Mouse (Mus musculus): ENCODE data around the gene Dlx5. TPM values are rescaled to one million over a fixed set of nuclear protein-coding genes. Genes with fewer than 3 reads are reported as not detected.

Gene Dlx5
- polyA plus RNA-seq, 1 experiment from 2014 or later, result 0.69 TPM

DNA sequence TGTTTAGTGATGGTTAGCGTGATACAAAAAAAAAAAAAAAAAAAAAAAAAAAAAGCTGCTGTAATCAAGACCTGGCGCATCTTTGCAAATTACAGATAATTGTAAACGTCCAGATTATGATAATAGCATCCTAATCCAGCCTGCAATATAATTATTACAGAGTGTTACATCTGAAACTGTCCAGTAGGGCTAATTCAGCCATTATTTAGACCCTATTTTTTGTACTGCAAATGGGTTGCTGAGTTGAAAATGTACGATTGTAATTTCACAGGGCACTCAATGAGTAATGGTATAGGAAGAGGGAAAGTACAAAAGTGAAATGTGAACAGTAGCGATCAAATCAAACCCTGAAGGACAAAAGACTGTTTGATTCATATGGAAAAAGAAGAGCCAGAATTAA is 10.2 kb downstream of the Dlx5 start:
- Histone ChIP-seq H3K9me3 (ENCODE audit: control insufficient read depth, low read length) (no peaks in the 10 kb centered on the region), H3K4me2 (ENCODE audit: low read depth, low read length) (no peak overlapping the region), H3K4me3 (ENCODE audit: low read length) (no peak overlapping the region), H3K27me3 (ENCODE audit: control insufficient read depth, insufficient read depth, low read depth, low read length) (peaks cover 89% of the 10 kb centered on the region), H3K4me1 (replicated peaks; ENCODE audit: control insufficient read depth, insufficient read depth, low read length) (no peaks in the 10 kb centered on the region), H3K36me3 (ENCODE audit: control insufficient read depth, insufficient read depth, low read length) (no peaks in the 10 kb centered on the region), H3K9ac (ENCODE audit: low read length) (no peak overlapping the region), H3K27ac (ENCODE audit: low read length) (no peak overlapping the region)
- no peak for ATAC-seq (ENCODE audit: low read depth)
- 7% methylated on average over 5 of the region's 5 CpGs for WGBS

DNA sequence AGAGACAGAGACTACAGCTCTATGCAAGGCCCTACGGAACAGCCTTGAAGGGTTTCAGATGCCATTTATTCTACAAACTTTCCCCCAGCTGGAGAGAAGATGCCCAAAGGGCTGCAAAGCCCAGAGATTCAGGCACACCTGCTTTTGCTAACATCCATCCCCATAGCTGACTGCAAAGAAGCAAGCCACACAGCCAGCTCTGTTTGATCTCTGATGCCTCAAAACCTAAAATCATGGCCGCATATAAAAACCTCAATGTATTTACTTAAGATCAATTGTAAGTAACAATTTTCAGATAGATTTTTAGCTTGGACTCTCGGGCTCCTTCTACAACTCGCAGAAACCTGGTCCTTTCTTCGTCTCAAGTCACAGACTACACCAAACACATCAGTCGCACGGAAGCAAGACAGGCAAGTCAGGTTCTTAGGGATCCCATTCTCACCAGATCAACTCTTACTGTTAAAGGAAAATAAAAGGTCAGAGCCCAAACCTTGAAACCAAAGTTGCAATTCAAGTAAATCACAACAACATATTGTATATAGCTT is 10.9 kb downstream of the Dlx5 start:
- Histone ChIP-seq H3K9ac (ENCODE audit: low read length) (no peak overlapping the region), H3K4me2 (ENCODE audit: low read depth, low read length) (no peak overlapping the region), H3K4me3 (ENCODE audit: low read length) (no peak overlapping the region), H3K4me1 (replicated peaks; ENCODE audit: control insufficient read depth, insufficient read depth, low read length) (no peaks in the 10 kb centered on the region), H3K9me3 (ENCODE audit: control insufficient read depth, low read length) (no peaks in the 10 kb centered on the region), H3K27ac (ENCODE audit: low read length) (no peak overlapping the region), H3K36me3 (ENCODE audit: control insufficient read depth, insufficient read depth, low read length) (no peaks in the 10 kb centered on the region), H3K27me3 (ENCODE audit: control insufficient read depth, insufficient read depth, low read depth, low read length) (peaks cover 88% of the 10 kb centered on the region)
- WGBS, result 2% methylated on average over 7 of the region's 7 CpGs
- no peak for ATAC-seq (ENCODE audit: low read depth)

DNA sequence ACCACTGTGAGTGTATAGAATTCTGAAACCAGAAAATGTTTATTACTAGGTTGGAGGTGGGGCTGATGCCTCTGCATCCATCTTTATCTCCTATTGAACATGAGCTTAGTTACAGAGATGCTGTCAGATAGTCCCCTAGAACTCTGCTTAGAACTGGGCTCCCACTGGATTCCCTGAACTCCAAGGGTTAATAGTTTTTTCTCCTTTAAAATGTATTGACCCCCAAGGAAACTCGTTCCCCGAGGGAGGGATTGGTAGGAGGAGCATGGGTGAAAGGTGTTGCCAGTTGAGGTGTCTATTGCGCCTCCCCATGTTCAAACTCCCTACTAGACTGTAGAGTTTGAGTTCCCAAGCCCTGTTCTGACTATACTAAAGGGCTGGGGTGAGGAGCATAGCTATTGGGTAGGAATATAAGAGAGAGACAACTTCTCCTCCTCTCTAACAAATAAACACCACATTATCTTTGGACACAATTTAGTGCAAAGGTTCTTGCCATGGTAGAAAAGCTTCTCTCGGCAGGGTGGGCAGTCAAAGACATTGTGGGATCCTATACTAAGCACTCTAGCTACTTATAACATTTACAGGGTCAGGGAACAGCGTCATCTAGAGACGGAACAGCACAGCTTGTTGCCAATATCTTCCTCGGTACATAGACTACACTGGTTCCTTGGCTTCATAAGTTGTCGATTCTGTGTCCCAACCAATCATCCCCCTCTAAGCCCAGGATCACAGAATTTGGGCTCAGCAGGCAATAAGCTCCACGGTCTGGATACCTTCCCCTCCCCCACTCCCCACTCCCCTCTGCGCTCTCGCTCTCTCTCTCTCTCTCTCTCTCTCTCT is 11.7 kb downstream of the Dlx5 start:
- peaks cover 88% of the 10 kb centered on the region for H3K27me3 ChIP-seq (ENCODE audit: control insufficient read depth, insufficient read depth, low read depth, low read length)
- no peak for ATAC-seq (ENCODE audit: low read depth)
- WGBS, result under 1% methylated on average over 11 of the region's 11 CpGs

DNA sequence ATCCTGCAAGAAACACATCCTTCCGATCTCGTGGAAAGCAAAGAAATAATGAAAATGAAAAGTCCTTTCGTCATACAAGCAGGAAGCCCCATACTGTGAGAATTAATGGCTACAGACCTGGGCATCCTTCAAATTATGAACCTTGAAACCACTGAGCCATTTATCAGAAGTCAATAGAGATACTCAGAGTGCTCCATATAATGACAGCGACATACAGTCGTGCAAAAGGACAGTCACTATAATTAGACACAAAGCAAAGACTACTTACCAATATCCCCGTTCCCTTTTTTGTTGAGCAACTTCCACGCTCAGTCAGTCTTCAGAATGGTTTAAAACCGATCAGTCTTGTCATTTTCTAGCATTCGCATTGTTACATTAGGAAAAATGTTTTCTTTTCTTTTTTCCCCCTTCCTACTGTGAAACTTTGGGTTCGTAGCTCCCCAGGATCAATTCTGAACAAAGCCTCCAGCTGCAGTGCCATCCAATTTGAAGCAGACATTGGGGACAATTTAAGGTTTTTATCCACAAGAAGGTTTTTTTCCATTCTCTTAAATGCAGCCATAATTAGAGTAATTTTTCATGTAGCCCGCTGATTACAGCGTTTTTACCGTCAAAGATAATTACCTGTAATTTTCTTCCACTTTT is 12.7 kb downstream of the Dlx5 start:
- no peak for ATAC-seq (ENCODE audit: low read depth)
- Histone ChIP-seq H3K4me2 (ENCODE audit: low read depth, low read length) (no peak overlapping the region), H3K27me3 (ENCODE audit: control insufficient read depth, insufficient read depth, low read depth, low read length) (peaks cover 85% of the 10 kb centered on the region), H3K9me3 (ENCODE audit: control insufficient read depth, low read length) (no peaks in the 10 kb centered on the region), H3K9ac (ENCODE audit: low read length) (no peak overlapping the region), H3K4me3 (ENCODE audit: low read length) (no peak overlapping the region), H3K4me1 (replicated peaks; ENCODE audit: control insufficient read depth, insufficient read depth, low read length) (no peaks in the 10 kb centered on the region), H3K27ac (ENCODE audit: low read length) (no peak overlapping the region), H3K36me3 (ENCODE audit: control insufficient read depth, insufficient read depth, low read length) (no peaks in the 10 kb centered on the region)
- 5% methylated on average over 13 of the region's 13 CpGs for WGBS

More for the DNA sequence above, 11.7 kb downstream of the Dlx5 start:
- H3K27ac ChIP-seq (ENCODE audit: low read length), result no peak overlapping the region
- no peaks in the 10 kb centered on the region for H3K4me1 ChIP-seq (replicated peaks; ENCODE audit: control insufficient read depth, insufficient read depth, low read length)
- H3K9me3 ChIP-seq (ENCODE audit: control insufficient read depth, low read length), result no peaks in the 10 kb centered on the region
- H3K4me3 ChIP-seq (ENCODE audit: low read length), result no peak overlapping the region
- H3K4me2 ChIP-seq (ENCODE audit: low read depth, low read length), result no peak overlapping the region
- no peaks in the 10 kb centered on the region for H3K36me3 ChIP-seq (ENCODE audit: control insufficient read depth, insufficient read depth, low read length)
- no peak overlapping the region for H3K9ac ChIP-seq (ENCODE audit: low read length)

DNA sequence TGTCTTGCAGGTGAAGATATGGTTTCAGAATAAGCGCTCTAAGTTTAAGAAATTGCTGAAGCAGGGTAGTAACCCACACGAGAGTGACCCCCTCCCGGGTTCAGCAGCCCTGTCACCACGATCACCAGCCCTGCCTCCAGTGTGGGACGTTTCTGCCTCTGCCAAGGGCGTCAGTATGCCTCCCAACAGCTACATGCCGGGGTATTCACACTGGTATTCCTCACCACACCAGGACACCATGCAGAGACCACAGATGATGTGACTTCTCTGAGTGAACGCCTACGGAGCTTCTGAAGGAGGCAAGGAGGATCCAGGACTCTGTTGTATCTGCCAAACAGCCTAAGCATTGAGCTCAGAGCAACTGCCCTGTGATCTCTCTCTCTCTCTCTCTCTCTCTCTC is 14.9 kb downstream of the Dlx5 start:
- Histone ChIP-seq H3K4me2 (ENCODE audit: low read depth, low read length) (no peak overlapping the region), H3K9me3 (ENCODE audit: control insufficient read depth, low read length) (no peaks in the 10 kb centered on the region), H3K27ac (ENCODE audit: low read length) (no peak overlapping the region), H3K4me1 (replicated peaks; ENCODE audit: control insufficient read depth, insufficient read depth, low read length) (peaks cover 14% of the 10 kb centered on the region), H3K4me3 (ENCODE audit: low read length) (no peak overlapping the region), H3K36me3 (ENCODE audit: control insufficient read depth, insufficient read depth, low read length) (no peaks in the 10 kb centered on the region), H3K9ac (ENCODE audit: low read length) (no peak overlapping the region), H3K27me3 (ENCODE audit: control insufficient read depth, insufficient read depth, low read depth, low read length) (peaks cover 85% of the 10 kb centered on the region)
- no peak for ATAC-seq (ENCODE audit: low read depth)
- under 1% methylated on average over 9 of the region's 9 CpGs for WGBS

DNA sequence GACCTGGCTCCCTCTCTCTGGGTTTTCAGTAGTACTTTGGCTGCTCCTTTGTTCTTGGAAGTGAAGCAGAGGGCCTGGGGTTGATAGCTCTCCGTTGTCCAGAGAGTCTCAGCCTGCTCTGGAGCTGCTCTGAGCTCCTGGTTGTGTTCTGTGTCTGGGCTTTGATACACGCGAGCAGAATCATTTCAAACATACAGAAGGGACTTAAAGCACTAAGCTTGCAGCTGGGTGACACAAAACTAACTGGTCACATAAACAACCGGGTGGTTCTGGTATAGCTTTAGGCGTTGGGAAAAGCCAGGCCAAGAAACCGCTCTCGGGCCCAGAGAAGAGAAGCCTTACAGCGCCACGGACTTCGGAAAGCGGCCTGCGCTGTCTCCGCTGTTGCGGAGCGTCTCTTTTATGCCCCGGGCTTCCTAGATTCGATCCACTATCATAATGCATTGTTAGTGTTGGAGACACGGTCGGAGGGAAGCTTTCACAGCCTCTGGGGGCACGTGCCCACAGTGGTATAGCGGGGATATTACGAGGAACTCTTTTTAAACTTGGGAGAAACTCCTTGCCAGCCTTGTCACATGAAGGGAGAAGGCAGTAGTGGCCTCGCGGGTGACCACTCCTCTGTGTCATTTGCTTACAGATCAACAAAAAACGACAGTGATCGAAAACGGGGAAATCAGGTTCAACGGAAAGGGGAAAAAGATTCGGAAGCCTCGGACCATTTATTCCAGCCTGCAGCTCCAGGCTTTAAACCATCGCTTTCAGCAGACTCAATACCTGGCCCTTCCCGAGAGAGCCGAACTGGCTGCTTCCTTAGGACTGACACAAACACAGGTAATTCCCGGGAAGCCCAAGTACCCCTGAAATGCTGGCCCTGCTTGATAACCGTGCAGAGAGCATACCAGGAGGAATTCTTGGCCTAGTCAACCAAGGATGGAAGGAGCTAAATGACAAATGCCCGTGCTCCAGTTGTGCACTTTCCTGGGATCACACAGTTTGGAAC is 17.1 kb downstream of the Dlx5 start:
- H3K4me2 ChIP-seq (ENCODE audit: low read depth, low read length), result no peak overlapping the region
- no peak for ATAC-seq (ENCODE audit: low read depth)

DNA sequence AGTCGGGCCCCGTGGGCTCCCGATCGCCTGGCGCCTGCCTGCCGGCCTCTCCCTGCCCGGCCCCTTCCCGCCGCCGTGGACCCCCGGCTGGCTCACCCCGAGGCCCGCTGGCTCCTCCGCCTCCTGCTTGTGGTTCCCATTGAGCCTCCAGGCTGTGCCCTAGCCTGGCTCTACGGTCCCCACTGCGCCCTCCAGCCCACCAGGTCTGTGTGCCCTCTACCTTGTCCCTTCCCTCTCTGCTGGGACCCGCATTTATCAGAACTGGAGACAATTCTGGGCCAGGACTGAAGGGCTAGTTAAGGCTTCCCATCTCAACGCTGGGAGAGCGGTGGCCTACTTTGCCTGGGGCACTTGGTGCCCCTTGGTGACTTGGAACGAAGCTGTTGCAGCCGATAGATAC is 17.9 kb downstream of the Dlx5 start:
- Histone ChIP-seq H3K36me3 (ENCODE audit: control insufficient read depth, insufficient read depth, low read length) (no peaks in the 10 kb centered on the region), H3K9ac (ENCODE audit: low read length) (no peak overlapping the region), H3K27ac (ENCODE audit: low read length) (no peak overlapping the region), H3K9me3 (ENCODE audit: control insufficient read depth, low read length) (no peaks in the 10 kb centered on the region), H3K4me1 (replicated peaks; ENCODE audit: control insufficient read depth, insufficient read depth, low read length) (peaks cover 14% of the 10 kb centered on the region), H3K4me3 (ENCODE audit: low read length) (peak overlapping the region; percentile 41), H3K27me3 (ENCODE audit: control insufficient read depth, insufficient read depth, low read depth, low read length) (peaks cover 82% of the 10 kb centered on the region), H3K4me2 (ENCODE audit: low read depth, low read length) (peak overlapping the region; percentile 67)
- 3% methylated on average over 14 of the region's 21 CpGs for WGBS
- ATAC-seq (ENCODE audit: low read depth), result no peak; the same call in 1 of the 2 replicates

More for the DNA sequence above, 17.1 kb downstream of the Dlx5 start:
- Histone ChIP-seq H3K4me3 (ENCODE audit: low read length) (no peak overlapping the region), H3K9ac (ENCODE audit: low read length) (no peak overlapping the region), H3K27me3 (ENCODE audit: control insufficient read depth, insufficient read depth, low read depth, low read length) (peaks cover 80% of the 10 kb centered on the region), H3K36me3 (ENCODE audit: control insufficient read depth, insufficient read depth, low read length) (no peaks in the 10 kb centered on the region), H3K27ac (ENCODE audit: low read length) (no peak overlapping the region), H3K4me1 (replicated peaks; ENCODE audit: control insufficient read depth, insufficient read depth, low read length) (peaks cover 14% of the 10 kb centered on the region), H3K9me3 (ENCODE audit: control insufficient read depth, low read length) (no peaks in the 10 kb centered on the region)
- whole genome bisulfite sequencing, result 5% methylated on average over 36 of the region's 36 CpGs

DNA sequence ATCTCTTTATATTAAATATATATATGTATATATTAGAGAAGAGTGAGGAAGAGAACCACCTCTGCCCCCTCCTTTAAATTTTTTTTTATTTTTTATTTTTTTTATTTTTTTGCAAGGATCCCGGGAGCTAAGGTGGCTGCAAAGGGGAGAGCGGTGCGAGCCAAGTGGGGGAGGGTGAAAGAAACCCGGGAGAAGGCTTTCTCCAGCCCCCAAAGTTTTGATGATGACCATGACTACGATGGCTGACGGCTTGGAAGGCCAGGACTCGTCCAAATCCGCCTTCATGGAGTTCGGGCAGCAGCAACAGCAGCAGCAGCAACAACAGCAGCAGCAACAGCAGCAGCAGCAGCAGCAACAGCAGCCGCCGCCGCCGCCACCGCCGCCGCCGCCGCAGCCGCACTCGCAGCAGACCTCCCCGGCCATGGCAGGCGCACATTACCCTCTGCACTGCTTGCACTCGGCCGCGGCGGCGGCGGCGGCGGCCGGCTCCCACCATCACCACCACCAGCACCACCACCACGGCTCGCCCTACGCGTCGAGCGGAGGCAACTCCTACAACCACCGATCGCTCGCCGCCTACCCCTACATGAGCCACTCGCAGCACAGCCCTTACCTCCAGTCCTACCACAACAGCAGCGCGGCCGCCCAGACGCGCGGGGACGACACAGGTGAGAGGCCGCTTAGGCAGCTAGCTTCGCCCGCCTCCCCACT is 18.6 kb downstream of the Dlx5 start, which contains the start of gene Dlx6:
Gene Dlx6 (plus strand): TSS at position 175 of the 711 bp plus-strand sequence.
- H3K36me3 ChIP-seq (ENCODE audit: control insufficient read depth, insufficient read depth, low read length), result no peaks in the 10 kb centered on the region
- H3K27me3 ChIP-seq (ENCODE audit: control insufficient read depth, insufficient read depth, low read depth, low read length), result peaks cover 82% of the 10 kb centered on the region
- peak; percentile 59 for ATAC-seq (ENCODE audit: low read depth)
- H3K9me3 ChIP-seq (ENCODE audit: control insufficient read depth, low read length), result no peaks in the 10 kb centered on the region
- no peak within 1 kb of the TSS for H3K9ac ChIP-seq (ENCODE audit: low read length)
- no peak within 1 kb of the TSS for H3K27ac ChIP-seq (ENCODE audit: low read length)
- peak within 1 kb of the TSS; percentile 67 for H3K4me2 ChIP-seq (ENCODE audit: low read depth, low read length)
- H3K4me3 ChIP-seq (ENCODE audit: low read length), result peak within 1 kb of the TSS; percentile 41
- WGBS, result 0% methylated on average over 31 of the region's 52 CpGs
- H3K4me1 ChIP-seq (replicated peaks; ENCODE audit: control insufficient read depth, insufficient read depth, low read length), result peaks cover 14% of the 10 kb centered on the region

Measured in lung, embryonic 16.5 days (tissue).